ENCODE assay signal across 1 mouse cellular context in the genomic region with DNA sequence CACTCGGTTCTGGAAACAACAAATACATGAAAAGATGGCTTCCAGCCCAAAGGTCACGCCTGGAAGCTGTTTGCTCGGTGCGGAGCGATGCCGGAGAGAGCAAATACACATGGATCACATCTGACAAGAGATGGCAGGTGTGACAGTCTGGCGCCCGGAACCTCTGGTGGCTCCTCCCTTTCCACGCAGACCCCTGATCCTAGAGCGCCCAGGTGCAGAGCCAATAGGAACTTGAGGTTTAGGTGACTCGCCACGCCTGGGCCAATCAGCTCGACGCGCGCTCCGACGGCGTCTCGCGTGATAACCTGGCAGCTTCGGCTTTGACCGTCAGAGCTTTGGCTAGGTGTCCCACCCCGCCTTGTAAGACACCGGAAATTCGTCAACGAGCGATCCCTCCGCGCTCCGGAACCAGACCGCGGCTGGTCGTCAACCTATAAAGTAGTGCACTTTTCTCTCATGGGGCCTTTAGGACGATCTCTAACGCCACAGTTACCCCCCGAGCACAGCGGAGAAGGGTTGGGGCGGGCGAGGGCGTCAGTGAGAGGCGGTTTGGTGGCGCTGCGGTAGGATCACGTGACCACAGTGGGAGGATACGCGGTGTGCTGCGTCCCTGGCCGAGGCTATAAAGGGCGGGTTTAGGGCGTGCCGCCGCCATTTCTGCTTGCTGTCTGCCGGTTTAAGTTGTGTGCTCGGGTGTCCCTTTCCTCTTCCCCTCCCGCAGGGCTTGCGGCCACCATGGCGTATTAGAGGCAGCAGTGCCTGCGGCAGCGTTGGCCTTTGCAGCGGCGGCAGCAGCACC.
TF ChIP-seq lines count a peak whose summit lies in the region.

A gene (plus strand): TSS at position 338 of the 799 bp plus-strand sequence.

TF ChIP-seq in CH12.LX, 34 proteins besides CTCF, POLR2A, EP300 and RAD21 (continued from another document):
- TF ChIP-seq SMC3 (IDR thresholded peaks at IDR 0.05; ENCODE audit: low read depth, low read length) (no peak), POLR2AphosphoS2 (IDR thresholded peaks at IDR 0.05; ENCODE audit: low read depth, low read length) (peak; percentile 98), BHLHE40 (IDR thresholded peaks at IDR 0.05; ENCODE audit: low read depth, low read length) (peak; percentile 94), JUND (conservative IDR thresholded peaks at IDR 0.05; ENCODE audit: low read depth, low read length) (no peak), NELFE (IDR thresholded peaks at IDR 0.05; ENCODE audit: low read depth, low read length) (peak; percentile 100), HCFC1 (IDR thresholded peaks at IDR 0.05; ENCODE audit: low read depth, low read length) (peak; percentile 88), ELF1 (IDR thresholded peaks at IDR 0.05; ENCODE audit: low read depth, low read length) (peak; percentile 67), CHD2 (IDR thresholded peaks at IDR 0.05; ENCODE audit: low read length) (peak; percentile 98), NRF1 (IDR thresholded peaks at IDR 0.05; ENCODE audit: low read depth, low read length) (peak; percentile 51), JUN (IDR thresholded peaks at IDR 0.05; ENCODE audit: insufficient read depth, low read depth, low read length) (no peak), ZNF384 (IDR thresholded peaks at IDR 0.05; ENCODE audit: low read depth, low read length) (no peak), USF1 (IDR thresholded peaks at IDR 0.05; ENCODE audit: low read depth, low read length) (peak; percentile 96), E2F4 (IDR thresholded peaks at IDR 0.05; ENCODE audit: insufficient replicate concordance, low read depth, low read length) (no peak; the same call in 1 of the 2 replicates), MYC (IDR thresholded peaks at IDR 0.05; ENCODE audit: low read depth, low read length) (peak; percentile 81), MAX (IDR thresholded peaks at IDR 0.05; ENCODE audit: low read length) (no peak; the same call in 1 of the 2 replicates), GABPA (IDR thresholded peaks at IDR 0.05; ENCODE audit: insufficient replicate concordance, low read depth, low read length) (no peak; the same call in 1 of the 2 replicates), ZC3H11A (IDR thresholded peaks at IDR 0.05; ENCODE audit: low read depth, low read length) (no peak), MEF2A (IDR thresholded peaks at IDR 0.05; ENCODE audit: borderline replicate concordance, low read depth, low read length) (no peak; the same call in 1 of the 2 replicates), MAFK (IDR thresholded peaks at IDR 0.05; ENCODE audit: insufficient replicate concordance, low read length) (no peak), SIN3A (IDR thresholded peaks at IDR 0.05; ENCODE audit: low read length) (peak; percentile 83), ETS1 (conservative IDR thresholded peaks at IDR 0.05; ENCODE audit: low read depth, low read length) (no peak)
